Mouse (Mus musculus) thymus, adult 18-20 months (tissue): ENCODE results near the gene Igf1r.

ENCODE experiments used
- DNase-seq, 2 experiments: peaks; one replicate each; pipeline ENCODE4 v3.0.0; 2022; ENCODE audit warnings: mixed read lengths in 2 of 2

The Igf1r gene

DNA sequence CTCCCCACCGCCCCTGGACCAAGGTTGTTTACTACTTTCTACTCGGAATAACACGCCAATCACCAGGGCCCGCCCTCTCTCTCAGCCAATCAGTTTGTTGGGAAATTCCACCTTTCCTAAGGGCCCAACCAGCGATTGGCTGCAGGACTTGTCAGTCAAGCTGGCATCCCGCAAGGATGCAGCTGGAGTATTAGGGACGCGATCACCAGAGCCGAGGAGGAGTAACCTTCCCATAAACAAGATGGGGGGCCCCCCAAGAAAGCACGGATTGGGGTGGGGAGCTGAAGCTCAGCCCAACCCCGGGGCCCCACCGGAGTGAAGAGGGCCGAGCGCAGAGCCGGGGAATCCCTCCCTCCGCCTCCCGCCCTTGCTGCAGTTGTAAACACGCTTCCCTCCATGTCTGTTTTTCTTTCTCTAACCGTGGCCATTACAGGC, 176.5 kb downstream of the Igf1r start:
- peak; percentile 88 to 95 for DNase-seq

DNA sequence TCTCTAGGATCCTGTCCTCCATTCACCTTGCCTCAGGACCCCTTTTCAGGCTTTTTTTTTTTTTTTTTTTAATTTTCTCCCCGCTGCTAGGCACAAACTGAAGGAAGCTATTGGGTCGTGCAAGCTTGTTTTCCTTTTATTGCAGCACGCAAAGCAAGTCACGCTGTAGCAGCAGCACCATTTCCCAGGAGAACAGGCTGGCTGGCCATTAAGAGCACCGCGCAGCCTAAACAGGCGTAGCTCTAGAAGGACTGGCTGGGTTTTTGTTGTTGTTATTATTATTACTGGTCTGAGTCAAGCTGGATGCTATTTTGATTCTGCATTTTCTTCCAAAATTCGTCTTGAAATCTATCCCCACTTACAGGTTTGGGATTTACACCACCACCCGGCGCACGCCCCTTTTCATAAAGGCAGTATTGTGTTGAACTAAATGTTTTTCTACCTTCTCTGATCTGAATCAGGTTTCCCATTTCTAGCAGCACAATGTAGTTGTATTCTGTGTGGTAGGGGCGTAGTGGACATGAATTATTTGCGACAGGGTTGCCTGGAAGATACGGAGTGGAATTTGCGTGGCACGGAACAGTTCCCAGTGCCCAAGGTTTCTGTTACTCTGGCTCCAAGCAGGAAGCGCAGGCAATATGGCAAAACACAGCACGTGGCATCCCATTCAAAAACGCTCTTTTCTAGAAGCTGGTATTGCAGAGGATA, 177.1 kb downstream of the Igf1r start:
- DNase-seq = peak; percentile 52 to 71

DNA sequence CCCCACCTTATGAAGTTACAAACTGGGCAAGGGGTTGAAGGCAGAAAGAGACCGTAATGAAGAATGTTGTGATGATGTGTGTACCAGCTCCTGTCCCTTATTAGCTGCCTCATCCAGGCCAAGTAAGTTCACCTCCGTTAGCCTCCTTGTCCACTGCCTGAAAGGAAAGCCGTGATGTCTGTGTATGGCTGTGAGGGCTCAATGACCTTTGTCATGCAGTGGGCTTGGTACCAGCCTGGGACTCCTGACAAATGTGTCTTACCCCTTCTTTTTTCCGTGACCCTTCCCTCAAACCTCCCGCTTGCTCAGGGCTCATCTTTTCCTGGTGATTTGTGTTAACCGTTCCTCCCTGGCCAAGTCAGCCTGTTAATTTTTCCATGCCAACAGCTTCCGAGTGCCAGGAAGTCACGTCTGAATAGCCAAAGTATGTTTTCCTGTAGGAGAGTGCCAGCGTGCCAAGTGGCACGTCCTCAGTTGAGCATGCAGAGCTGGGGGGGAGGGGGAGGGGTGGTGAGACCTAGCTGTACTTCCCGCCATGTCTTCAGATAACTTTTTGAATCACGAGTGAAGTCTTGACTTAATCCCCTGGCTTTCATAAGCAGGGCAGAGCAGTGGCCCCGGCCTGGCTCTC, 178.4 kb downstream of the Igf1r start:
- no peak for DNase-seq

DNA sequence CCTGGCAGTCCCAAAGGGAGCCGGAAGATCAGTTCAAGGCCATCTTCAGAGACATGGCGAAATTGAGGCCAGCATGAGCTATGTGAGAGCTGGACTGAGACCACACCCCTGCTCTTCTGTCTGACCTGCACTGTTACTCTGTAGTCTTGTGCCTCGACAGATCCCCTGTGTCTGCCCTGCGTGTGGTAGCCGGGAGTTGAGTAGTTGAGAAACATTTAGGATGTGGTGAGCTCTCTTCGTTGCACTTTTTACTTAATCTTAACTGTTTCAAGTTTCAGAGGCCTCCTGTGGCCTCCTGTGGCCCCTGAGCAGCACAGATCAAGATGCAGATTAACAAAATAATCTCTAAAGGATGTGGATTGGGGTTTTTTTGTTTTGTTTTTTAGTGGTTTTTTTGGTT, 181.1 kb downstream of the Igf1r start:
- DNase-seq = no peak

DNA sequence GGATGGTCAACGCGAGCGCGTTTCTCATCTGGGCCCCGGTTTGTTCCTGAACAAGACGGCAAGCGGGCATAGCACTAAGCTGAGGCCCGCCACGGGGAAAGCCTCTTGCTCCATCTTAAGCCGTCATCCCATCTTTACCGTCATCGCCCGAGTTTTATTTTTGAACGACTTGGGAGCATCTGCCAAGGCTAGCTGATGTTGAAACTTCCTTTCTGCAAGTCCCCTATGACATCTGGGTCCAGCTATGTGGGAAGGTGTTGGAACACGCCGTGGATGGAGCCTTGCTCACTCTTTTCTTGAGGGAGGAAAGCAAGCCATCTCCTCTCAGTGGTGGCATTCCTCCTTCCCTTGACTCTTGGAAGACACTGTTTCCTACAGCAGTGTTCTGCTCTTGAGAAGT, 182.3 kb downstream of the Igf1r start:
- DNase-seq = no peak

DNA sequence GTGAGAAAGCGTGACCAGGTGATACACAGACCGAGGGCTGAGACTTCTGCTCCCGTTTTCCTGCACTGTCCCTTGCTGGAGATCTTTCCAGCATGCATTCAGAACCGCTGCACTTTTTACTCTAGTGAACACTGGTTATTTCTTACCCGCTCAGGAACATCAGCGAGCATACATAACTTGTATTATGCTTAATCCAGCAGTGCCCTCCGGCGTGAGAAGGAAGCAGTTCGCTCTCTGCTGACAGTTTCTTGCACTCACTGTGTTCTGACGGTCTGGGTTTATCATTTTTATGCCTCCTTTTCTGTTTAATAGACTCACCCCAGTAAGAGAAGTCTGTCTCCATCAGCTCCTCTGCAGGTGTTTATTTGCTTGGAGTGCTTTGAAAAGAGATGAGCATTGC, 183.4 kb downstream of the Igf1r start:
- DNase-seq = no peak

DNA sequence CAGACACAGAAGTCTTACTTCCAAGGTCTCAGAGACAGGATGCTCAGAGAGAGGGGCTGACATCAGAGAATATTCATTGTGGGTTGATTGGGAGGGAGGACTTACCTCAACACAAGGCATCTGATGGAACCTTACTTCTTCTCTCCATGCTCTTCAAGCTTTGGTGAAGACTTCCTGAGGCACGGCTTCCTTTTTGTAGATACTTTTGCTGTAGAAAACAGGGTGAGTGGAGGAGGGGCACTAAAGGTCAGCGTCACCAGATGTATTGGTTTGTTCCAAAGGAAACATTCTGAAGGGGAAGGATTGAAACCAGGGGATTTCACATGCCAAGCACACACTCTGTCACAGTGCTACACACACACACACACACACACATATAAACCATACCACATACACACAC, 186.8 kb downstream of the Igf1r start:
- DNase-seq = no peak

DNA sequence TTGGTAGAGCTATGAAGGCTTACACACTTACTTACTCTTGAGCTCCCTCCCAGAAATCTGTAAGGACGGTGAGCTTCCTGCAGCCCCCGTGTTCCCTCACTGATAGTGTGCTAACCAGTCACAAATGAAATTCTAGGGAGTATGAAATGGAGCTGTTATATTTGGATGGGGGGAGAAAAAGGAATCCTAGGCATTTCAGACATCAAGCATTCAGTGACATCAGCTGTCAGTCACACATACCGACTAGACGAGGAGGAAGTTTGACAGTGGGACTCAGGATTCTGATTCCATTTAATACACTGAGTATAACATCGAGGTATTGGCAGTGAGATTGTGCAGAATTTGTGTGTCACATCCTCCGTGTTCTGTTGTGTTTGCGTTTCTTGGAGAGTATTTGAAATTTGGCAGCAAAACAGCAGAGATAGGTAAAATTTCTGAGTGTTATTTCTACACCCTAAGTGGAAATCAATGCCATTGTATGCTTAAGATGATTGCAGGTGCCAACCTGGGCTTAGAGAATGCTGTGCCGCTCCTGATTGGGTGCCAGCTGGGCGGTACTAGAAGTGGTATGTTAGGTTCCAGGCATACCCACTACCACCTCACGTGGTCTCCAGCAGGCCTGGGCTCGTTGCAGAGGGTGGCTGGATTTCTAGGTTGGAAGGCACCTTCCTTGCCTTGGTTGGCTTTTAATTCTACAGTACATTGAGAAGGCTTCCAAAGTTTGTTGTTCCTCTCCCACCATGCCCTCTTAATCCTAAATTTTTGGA, 187.6 kb downstream of the Igf1r start:
- no peak for DNase-seq

DNA sequence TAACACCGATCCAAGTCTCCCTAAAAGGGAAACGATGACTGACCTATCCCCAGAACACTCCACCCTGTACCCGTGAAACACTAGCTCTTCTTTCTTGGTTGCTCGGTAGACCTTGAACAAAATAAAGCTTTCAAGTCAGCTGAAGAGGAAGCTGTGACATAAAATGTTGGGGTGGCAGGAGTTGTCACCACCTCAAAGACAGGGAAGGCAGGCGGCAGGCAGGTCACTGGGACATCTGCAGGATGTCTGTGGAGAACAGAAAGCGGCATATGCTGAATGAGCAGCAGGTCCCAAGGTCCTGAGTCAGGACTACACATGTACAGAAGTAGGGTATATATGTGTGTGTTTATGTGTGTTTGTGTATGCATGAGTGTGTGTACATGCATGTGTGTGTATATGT, 191.6 kb downstream of the Igf1r start:
- DNase-seq = peak; percentile 47 to 72

DNA sequence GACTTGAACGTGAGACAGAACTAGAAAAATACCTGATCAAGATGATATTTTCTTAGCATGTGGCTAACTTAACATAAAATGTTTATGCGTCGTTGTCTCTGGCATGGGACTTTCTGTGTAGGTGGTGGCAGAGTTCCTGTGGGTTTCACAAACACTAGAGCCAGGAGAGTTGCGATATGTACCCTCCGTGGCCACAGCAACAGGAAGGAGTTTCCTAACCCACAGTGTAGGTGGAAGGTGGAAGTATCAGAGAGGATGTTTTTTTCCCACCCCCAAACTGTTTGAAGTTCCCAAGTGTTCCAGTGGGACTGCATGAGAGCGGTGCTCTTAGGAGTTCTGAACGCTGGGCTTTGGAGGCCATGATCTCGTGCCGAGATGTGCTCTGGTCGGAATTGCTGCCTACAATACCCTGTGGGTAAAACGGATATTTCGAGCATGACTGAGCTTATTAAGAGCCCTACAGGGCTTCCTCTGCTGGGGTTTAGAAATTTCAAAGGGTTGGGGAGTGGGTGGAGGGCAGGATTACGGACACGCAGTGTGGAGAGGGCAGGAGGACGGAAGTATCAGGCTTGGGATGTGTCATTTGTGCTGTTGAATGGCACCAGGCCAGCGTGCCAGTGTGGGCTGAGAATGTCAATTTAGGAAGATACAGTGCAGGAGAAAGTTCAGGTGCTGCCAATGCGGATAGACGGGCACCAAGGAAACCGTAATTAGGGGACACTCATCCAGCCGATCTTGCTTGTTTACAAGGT, 195.8 kb downstream of the Igf1r start:
- DNase-seq = no peak

DNA sequence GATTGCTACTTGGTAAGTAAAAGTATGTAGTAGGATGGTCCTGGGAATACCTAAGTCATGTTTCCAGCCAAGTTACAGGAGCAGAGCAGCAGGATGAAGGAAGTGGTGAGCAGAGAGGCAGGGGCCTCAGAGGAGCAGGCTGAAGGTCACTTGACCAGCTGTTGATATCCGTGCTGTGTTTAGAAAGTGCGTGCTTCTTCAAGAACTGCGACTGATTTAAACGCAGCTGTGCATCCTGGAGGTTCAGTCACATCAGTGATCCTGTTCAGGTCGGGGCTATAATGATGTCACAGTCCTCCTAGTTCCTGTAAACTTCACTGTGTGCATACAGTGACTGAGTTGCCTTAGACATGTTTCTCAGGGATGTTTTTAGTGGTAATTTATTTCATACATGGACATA, 199.3 kb downstream of the Igf1r start:
- no peak for DNase-seq

DNA sequence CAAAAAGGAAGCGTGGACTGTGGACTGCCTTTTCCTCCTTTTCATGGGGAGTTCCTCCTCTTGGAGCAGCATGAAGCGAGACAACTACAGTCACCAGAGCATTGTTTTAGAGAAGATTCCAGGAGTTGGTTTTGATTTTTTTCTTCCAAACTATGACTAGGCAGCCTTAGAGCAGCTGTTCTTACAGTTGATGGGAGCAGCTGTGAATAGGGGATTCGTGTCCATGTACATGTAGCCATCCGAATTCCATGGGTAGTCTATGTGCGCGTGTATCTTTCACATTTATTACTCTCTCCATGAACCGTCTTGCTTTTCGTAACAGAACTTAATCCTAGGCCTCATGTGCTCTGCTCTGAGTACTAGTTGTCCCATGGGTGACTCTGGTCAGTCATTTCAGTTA, 199.8 kb downstream of the Igf1r start:
- no peak for DNase-seq

DNA sequence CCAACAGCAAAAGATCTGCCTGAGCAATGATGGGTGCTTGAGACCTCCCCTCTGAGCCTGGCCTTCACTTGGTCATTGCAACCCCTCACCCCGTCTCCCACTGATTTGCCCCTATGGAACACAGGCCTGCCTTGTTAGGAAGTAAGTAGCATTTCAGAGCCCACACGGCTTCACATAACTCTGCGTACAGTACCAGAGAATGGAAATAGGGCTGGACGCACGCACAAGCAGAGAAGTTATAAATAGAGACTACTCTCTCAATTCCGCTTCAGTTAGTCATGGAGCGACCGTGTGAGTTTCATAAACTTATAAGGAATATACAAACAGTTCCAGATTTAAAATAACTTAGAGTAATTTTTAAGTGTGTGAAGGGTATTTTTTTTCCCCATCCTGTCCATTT, 200.6 kb downstream of the Igf1r start:
- no peak for DNase-seq

DNA sequence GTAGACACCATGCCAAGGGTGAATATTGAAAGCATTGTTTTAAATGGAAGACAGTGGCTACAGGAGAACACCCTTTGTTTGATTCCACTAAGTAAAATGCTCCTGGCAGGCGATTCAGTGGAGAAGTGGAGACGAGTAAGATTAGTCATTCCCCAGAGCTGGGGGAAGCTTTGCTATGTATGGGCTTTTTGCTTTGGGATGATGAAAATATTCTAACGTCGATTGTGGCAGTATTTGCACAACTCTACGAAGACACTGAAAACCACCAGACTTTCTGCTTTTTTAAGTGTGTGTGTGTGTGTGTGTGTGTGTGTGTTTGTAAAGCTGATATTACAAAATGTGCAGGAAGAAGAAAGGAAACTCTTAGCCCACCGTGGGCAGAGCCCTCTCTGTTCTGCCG, 202.0 kb downstream of the Igf1r start:
- no peak for DNase-seq

DNA sequence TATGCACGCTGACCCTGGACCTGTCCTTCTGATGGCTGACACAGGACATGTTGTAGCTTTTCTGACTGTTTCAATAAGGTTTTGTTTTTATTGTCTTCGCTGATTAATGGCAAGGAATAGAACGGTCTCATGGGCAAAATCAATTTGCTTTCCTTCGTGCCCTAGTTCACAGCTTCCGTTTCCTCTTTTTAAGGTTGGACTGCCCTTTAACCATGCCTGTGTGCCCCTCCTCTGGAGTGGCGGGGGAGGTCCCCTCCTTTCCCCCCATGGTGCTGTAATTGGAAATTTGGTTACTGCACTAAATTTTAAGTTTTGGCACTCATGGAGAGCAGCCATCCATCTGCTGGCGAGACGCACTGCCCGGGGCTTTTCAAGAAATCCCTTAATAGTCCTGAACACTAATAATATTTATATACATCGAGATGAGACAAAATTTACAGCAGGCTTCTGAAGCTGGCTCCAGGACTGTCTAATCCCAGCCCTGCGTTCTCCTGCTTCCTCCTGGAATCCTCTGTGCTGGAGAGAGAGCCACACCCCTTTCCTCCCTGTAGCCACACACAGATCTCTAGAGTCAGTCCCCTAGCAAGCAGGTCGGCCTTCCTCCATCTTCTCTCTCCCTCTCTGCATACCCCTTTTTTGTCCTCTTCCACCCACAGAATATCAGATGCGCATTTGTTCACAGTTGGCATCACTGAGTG, 207.6 kb downstream of the Igf1r start:
- no peak for DNase-seq

DNA sequence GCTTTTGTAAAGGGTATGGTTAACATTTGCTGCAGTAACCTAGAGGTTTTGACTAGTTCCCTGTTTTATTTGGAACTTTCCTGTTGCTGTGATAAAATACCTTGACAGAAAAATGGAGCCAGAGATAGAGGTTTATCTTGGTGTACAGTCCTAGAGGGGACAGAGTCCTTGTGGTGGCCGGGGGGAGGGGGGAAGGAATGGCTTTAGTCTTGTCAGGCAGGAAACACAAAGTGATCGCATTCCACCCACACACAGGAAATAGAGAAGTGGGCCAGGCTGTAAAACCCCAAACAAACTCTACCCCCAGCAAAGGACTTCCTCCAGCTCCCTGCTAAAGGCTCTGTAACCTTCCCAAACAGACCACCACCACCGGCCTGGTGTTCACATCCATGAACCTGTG, 211.4 kb downstream of the Igf1r start:
- DNase-seq = no peak

DNA sequence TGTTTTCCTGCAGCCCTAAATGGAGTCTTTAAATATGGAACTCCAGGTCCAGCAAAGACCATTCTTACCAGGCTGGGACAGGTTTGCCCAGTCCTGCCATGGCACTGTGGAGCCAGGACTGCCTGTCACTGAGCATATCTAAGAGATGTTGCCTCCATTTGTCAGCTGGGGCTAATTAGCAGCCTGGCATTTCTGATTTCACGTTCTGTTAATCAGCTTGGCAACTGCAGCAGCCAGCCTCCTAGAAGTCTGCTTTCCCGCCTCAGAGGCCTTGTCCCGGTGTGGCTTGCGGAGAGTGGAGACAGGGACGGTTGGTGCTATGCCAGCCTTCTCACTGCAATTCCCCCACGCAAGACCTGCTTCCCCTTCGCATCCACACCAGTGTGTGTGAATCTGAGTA, 220.1 kb downstream of the Igf1r start:
- DNase-seq = no peak

DNA sequence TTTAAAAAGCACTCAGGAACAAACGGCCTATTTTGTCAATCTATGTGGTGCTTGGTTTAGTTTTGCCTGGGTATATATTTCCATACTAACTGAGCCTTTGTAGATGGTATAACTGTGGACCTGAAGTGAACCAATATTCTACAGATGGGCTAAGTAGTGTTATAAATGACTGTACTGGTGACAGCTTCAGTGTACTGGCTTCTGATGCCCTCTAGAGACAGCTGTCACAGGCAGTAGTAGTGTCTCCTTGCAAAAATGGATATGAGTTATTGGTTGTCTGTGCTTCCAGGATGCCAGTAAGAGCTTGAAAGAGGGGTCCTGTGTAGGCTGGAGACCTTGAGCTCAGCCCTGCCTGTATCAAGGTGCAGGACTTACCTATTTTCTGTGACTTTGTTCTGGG, 227.0 kb downstream of the Igf1r start:
- DNase-seq = no peak

DNA sequence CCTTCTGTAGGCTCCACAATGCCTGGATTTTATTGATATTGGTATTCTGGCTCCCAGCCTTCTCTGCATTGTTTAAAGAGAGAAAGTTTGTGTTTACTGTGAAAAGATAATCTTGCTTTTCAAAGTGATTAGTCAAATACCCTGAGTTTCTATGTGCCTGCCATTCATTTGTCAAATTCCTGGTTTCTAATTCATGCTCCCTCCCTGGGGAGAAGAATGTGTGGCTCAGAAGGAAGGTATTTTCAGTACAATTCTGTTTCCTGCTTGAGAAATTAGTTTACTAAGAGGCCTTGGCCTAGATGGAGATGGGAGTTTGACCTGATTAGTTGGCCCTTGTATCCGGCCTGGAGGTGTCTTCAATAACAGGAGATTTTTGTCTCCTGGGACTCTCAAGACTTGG, 228.5 kb downstream of the Igf1r start:
- DNase-seq = no peak

DNA sequence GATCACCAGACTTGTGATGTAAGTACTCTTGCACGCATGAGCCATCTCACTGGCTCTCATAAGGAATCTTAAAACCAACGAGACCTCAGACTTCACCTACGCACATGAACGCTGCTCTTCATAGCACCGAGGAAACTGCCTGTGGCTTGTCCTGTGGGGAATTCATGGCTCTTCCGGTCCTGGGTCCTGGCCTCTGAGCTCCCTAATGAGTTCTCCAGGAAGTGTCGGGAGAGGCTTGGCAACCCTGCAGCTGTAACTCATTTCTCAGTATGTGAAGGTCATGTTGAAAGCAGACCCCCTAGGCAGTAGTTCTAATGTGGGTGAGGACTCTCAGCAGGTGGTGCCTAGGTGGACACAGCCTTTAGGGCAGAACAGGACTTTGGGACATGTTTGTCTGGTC, 229.4 kb downstream of the Igf1r start:
- no peak for DNase-seq

DNA sequence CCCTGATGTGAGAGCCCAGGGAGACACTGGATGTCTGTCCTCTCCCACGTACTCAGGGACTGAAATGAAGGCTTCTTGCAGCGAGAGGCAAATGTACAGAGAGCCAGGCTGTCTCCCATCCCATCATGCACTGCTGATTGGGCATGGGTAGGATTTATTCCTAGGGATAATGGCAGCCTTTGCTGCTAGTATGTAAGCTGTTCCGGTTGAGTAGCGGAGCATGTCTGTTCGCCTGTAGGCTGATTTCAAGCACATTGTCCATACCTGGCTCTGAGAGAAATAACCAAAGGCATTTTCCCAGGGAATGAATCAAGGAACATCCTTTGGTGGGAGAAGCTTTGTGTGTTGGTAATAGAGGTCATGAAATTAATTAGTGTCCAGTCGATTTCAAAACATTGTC, 230.1 kb downstream of the Igf1r start:
- no peak for DNase-seq

DNA sequence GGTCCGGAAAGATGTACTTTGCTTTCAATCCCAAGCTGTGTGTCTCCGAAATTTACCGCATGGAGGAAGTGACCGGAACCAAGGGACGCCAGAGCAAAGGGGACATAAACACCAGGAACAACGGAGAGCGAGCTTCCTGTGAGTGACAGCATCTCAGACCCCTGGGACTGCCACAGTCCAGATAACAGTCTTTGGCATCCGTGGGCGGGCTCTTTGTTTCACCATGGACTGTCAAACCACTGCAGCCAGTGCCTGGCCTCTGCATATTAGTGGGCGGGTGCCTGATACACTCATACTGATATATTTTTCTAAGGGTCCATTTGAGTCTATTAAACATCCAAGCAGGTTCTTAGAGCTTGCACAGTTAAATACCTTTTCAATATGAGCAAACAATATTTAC, 230.8 kb downstream of the Igf1r start:
- DNase-seq = no peak

DNA sequence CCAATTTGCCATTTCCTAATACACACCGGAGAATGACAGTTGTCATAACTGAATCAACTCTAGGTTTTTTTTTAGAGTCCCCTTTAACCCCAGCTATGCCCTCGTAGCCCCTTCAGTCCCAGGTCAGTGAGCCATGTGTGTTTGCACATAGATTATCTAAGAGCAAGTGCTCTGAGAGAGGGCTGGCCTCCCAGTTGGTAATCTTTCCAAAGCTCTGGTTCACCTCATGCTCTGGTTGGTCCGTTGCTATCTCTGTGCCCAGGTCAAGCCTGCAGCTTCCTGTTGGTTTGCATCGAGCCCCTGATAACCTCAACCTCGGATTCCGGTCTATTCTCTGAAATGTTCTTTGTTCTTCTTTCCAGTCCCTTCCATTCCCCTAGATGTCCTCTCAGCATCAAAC, 236.6 kb downstream of the Igf1r start:
- no peak for DNase-seq
